Mouse (Mus musculus): ENCODE measurements around the gene Zbtb25.

Gene Zbtb25

DNA sequence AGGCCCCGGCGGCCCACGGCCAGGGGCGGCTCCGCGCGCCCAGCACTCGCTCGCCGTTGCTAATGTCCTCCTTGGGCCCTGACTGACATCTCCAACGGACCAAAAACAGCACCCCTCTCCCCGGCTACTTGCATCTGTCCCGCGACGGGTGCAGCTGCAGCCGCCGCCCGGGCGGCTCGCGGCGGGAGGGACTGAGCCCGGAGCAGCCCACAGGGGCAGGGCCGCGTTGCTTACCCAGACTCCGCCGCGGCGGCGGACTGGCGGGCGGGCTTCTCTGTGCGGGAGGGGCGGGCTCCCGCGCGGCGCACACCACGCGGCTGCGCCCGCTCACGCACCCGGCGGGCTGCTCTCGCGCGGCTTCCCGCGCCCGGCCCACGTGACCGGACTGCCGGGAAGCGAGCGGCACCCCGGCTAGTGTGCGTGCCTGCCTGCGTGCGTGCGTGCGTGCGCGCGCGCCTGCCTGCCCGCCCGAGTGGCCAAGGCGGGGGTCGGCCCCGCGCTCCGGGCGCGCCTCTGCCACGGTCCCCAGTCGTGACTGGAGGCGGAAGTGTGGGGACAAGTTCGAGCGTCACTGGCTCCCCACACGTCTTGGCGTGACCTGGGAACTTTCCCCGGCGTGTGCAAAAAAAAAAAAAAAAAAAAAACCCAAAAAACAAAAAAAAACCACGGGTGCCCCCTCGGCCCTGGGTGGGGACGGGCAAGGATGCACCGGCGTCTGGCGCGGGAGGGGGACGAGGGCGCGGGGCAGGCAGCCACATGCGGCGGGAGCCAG, at the start of gene Zbtb25:
Gene Zbtb25 (minus strand): TSS at position 397 of the 772 bp plus-strand sequence.
- TF ChIP-seq GATA4 (IDR thresholded peaks at IDR 0.05; ENCODE audit: insufficient replicate concordance, low read length): no peak

- no peak for TF ChIP-seq GATA4 (IDR thresholded peaks at IDR 0.05; ENCODE audit: insufficient replicate concordance, low read length)
These were observed 48.9 kb upstream of the Zbtb25 start for GRCm38 (mm10) chr12:76418346-76418745.

DNA sequence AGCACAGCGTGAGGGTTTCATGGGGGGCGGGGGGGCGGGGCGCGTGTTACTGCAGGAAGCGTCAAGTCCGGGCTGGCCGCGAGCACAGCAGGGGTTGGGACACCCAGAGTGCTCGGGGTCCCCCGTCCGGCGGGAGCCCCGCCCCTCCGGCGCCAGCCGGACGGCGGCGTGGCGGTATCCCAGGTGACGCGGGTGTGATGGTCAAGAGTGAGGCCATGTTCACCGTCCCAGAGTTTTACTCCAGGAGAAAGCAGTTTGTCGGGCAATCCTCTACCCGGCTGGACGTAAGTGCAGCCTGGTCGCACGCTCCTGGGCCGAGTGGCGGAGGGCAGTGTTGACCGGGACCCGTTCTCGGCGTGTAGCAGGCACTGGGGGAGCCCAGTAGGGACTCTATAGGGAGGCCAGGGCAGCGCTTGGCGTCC, 48.0 kb upstream of the Zbtb25 start, which contains the start of gene Ppp1r36:
Gene Ppp1r36 (plus strand): TSS at position 106 of the 422 bp plus-strand sequence.
- no peak for TF ChIP-seq GATA4 (IDR thresholded peaks at IDR 0.05; ENCODE audit: insufficient replicate concordance, low read length)

DNA sequence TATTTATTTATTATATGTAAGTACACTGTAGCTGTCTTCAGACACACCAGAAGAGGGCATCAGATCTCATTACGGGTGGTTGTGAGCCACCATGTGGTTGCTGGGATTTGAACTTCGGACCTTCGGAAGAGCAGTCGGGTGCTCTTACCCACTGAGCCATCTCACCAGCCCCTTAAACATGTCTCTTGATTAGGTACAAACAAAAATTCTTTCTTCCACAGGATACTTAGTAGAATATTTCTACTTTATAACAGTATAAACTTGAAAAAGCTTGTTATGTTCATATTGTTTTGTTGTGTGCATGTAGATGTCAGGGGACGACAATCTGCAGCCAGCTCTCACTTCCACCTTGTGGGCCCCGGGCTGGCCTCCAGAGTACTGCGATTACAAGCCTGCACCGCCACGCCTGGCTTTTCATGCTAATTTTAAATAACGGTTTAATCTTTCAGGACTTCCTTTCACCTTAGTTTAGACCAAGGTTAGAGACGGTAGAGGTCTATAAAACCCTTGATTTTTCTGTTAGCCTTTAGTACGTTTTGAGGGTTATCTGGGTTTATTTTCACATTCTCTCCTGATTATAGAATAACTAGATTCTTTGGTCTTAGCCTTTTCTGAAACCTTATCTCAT, 46.1 kb upstream of the Zbtb25 start:
- no peak for TF ChIP-seq GATA4 (IDR thresholded peaks at IDR 0.05; ENCODE audit: insufficient replicate concordance, low read length)

- no peak for TF ChIP-seq GATA4 (IDR thresholded peaks at IDR 0.05; ENCODE audit: insufficient replicate concordance, low read length)
These were observed 39.8 kb upstream of the Zbtb25 start for GRCm38 (mm10) chr12:76409166-76409565.

DNA sequence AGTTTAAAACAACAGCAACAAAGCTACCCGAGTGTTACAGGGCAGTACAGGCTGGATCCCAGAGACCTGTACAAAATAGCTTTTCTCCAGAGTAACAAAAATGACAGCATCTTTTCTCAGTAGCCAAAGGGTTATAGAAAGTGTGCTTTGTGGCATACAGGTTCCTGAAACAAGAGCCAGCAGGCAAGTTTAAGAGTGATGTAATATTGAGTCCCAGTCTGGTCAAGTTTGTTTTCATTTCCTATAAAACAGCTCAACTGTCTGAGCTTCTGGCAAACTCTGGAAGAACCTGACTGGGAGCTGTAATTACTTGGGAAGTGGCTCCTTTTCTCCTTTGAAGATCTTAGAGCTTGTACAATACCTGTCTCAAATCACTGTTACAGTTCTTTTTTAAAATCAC, 37.8 kb upstream of the Zbtb25 start:
- TF ChIP-seq GATA4 (IDR thresholded peaks at IDR 0.05; ENCODE audit: insufficient replicate concordance, low read length): no peak

- no peak for TF ChIP-seq GATA4 (IDR thresholded peaks at IDR 0.05; ENCODE audit: insufficient replicate concordance, low read length)
These were observed 36.6 kb upstream of the Zbtb25 start for GRCm38 (mm10) chr12:76405971-76406370.

GRCm38 (mm10) chr12:76405183-76405970, 36.0 kb upstream of the Zbtb25 start:
- TF ChIP-seq GATA4 (IDR thresholded peaks at IDR 0.05; ENCODE audit: insufficient replicate concordance, low read length): no peak

- TF ChIP-seq GATA4 (IDR thresholded peaks at IDR 0.05; ENCODE audit: insufficient replicate concordance, low read length): no peak
These were observed 35.4 kb upstream of the Zbtb25 start for GRCm38 (mm10) chr12:76404836-76405182.

DNA sequence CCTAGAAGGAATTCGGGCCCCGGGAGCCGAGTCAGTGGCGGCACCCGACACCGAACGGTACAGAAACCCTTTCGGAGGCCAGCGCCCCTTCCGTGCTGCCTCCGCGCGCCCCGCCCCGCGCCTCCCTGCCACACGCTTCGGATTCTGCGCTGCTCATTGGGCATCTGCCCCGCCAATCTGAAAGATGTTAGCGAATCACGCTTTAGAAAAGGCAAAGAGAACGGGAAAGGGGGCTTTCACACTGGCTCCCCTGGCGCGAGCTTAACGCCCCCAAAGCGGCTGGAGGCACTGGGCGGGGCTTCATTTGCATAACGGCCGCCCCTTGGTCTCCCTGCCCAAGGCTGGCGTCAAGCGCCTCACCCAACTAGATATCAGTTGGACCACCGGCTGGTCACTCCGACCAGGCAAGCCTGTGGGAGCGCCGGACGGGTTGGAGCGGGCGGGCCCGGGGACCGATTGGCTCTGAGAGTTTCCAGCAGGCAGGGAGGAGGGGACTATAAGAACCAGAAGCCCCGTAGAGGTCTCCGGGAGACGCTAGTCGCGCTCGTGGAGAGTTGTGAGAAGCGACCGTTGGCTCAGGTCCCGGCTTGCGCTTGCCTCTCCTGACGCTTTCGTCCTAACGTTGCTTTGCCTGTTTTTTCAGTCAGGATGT, 34.6 kb upstream of the Zbtb25 start, which contains the start of gene Hspa2:
Gene Hspa2 (plus strand): TSS at position 291 of the 652 bp plus-strand sequence.
- no peak for TF ChIP-seq GATA4 (IDR thresholded peaks at IDR 0.05; ENCODE audit: insufficient replicate concordance, low read length)

- TF ChIP-seq GATA4 (IDR thresholded peaks at IDR 0.05; ENCODE audit: insufficient replicate concordance, low read length): no peak
These were observed 33.8 kb upstream of the Zbtb25 start for GRCm38 (mm10) chr12:76402991-76403885.

DNA sequence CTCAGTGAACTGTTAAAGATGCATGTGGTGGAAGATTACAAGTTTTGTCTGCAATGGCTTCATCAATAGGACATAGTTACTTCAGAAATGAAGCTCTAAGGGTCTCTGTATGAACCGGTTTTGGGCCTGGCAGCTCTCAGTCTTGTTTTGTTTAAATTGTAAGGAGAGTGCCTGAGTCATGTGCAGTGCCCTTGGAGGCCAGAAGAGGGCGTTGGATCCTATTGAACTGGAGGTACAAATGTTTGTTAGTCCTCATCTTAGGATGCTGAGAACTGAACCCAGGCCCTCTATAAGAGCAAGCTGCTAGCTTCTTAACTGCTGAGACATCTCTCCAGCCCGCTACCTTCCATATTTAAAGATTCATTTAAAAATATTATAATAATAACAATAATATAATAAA, 32.3 kb upstream of the Zbtb25 start:
- no peak for TF ChIP-seq GATA4 (IDR thresholded peaks at IDR 0.05; ENCODE audit: insufficient replicate concordance, low read length)

GRCm38 (mm10) chr12:76397281-76397680, 27.9 kb upstream of the Zbtb25 start:
- no peak for TF ChIP-seq GATA4 (IDR thresholded peaks at IDR 0.05; ENCODE audit: insufficient replicate concordance, low read length)

GRCm38 (mm10) chr12:76392979-76393378, 23.6 kb upstream of the Zbtb25 start:
- no peak for TF ChIP-seq GATA4 (IDR thresholded peaks at IDR 0.05; ENCODE audit: insufficient replicate concordance, low read length)
